Mouse (Mus musculus): ENCODE data around the gene Farp2. TPM values are rescaled to one million over a fixed set of nuclear protein-coding genes. Genes with fewer than 3 reads are reported as not detected.

The Farp2 gene
- polyA plus RNA-seq, 1 experiment, result 2.9 TPM

DNA sequence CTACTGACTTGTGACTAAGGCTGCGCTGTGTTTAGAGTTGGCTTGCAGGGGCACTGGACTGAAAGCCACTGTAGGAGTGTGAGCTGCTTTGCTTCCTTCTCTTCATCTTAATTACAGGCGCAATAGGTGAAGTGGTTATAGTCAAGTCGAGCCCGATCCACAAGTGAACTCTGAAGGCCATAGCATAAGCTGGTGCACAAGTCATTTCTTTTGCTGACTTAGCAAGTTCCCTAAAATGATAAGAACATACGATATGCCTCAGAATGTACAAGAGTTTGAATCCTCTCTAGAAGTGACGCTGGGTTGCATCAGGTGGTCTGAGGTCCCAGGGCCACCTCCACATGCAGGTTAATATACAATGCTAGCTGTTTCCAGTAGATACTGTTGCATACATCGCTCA, 69.7 kb downstream of the Farp2 start:
- Histone ChIP-seq H3K27me3 (ENCODE audit: control insufficient read depth, insufficient read depth, low read length) (no peaks in the 10 kb centered on the region), H3K27ac (ENCODE audit: control insufficient read depth, insufficient read depth, low read depth, low read length) (no peak overlapping the region), H3K4me1 (ENCODE audit: control insufficient read depth, insufficient read depth, low read length) (no peaks in the 10 kb centered on the region), H3K36me3 (ENCODE audit: control insufficient read depth, insufficient read depth, low read length) (no peaks in the 10 kb centered on the region), H3K4me3 (ENCODE audit: control insufficient read depth, low read depth, low read length) (no peak overlapping the region)
- TF ChIP-seq POLR2A (IDR thresholded peaks at IDR 0.05; ENCODE audit: control insufficient read depth, low read depth, low read length), result no peak
- TF ChIP-seq CTCF (IDR thresholded peaks at IDR 0.05; ENCODE audit: control insufficient read depth, insufficient read depth, insufficient replicate concordance, low read depth, low read length), result no peak

GRCm38 (mm10) chr1:93588346-93588745, 76.5 kb downstream of the Farp2 start:
- Histone ChIP-seq H3K4me3 (ENCODE audit: control insufficient read depth, low read depth, low read length) (no peak overlapping the region), H3K36me3 (ENCODE audit: control insufficient read depth, insufficient read depth, low read length) (no peaks in the 10 kb centered on the region), H3K27me3 (ENCODE audit: control insufficient read depth, insufficient read depth, low read length) (no peaks in the 10 kb centered on the region), H3K27ac (ENCODE audit: control insufficient read depth, insufficient read depth, low read depth, low read length) (no peak overlapping the region), H3K4me1 (ENCODE audit: control insufficient read depth, insufficient read depth, low read length) (no peaks in the 10 kb centered on the region)
- TF ChIP-seq CTCF (IDR thresholded peaks at IDR 0.05; ENCODE audit: control insufficient read depth, insufficient read depth, insufficient replicate concordance, low read depth, low read length), result no peak
- no peak for TF ChIP-seq POLR2A (IDR thresholded peaks at IDR 0.05; ENCODE audit: control insufficient read depth, low read depth, low read length)

- Histone ChIP-seq H3K36me3 (ENCODE audit: control insufficient read depth, insufficient read depth, low read length) (no peaks in the 10 kb centered on the region), H3K27ac (ENCODE audit: control insufficient read depth, insufficient read depth, low read depth, low read length) (no peak overlapping the region), H3K4me3 (ENCODE audit: control insufficient read depth, low read depth, low read length) (no peak overlapping the region), H3K4me1 (ENCODE audit: control insufficient read depth, insufficient read depth, low read length) (no peaks in the 10 kb centered on the region), H3K27me3 (ENCODE audit: control insufficient read depth, insufficient read depth, low read length) (no peaks in the 10 kb centered on the region)
- no peak for TF ChIP-seq CTCF (IDR thresholded peaks at IDR 0.05; ENCODE audit: control insufficient read depth, insufficient read depth, insufficient replicate concordance, low read depth, low read length)
- TF ChIP-seq POLR2A (IDR thresholded peaks at IDR 0.05; ENCODE audit: control insufficient read depth, low read depth, low read length), result no peak
Measured at GRCm38 (mm10) chr1:93593960-93594359, 82.1 kb downstream of the Farp2 start.

DNA sequence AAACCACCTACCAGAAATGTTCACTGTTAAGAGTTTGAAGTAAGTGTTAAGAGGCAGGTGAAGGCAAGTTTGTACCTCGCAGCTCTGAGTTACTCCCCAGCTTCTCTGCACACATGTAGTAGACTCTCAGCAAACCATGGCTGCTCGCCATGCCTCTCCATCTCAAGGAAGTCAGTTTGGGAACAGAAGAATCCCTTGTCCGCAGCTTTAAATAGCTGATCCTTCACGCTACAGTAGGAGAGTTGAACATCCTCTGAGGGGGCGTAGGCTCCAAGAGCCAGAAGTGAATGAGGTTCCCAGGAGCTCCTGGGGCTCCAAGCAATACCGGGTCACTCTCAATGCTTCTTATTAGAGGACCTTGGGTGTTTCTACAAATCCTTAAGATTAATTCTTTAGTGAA, 84.0 kb downstream of the Farp2 start:
- Histone ChIP-seq H3K36me3 (ENCODE audit: control insufficient read depth, insufficient read depth, low read length) (no peaks in the 10 kb centered on the region), H3K4me3 (ENCODE audit: control insufficient read depth, low read depth, low read length) (no peak overlapping the region), H3K4me1 (ENCODE audit: control insufficient read depth, insufficient read depth, low read length) (no peaks in the 10 kb centered on the region), H3K27ac (ENCODE audit: control insufficient read depth, insufficient read depth, low read depth, low read length) (no peak overlapping the region), H3K27me3 (ENCODE audit: control insufficient read depth, insufficient read depth, low read length) (no peaks in the 10 kb centered on the region)
- TF ChIP-seq POLR2A (IDR thresholded peaks at IDR 0.05; ENCODE audit: control insufficient read depth, low read depth, low read length) (no peak), CTCF (IDR thresholded peaks at IDR 0.05; ENCODE audit: control insufficient read depth, insufficient read depth, insufficient replicate concordance, low read depth, low read length) (no peak)

- TF ChIP-seq CTCF (IDR thresholded peaks at IDR 0.05; ENCODE audit: control insufficient read depth, insufficient read depth, insufficient replicate concordance, low read depth, low read length) (no peak), POLR2A (IDR thresholded peaks at IDR 0.05; ENCODE audit: control insufficient read depth, low read depth, low read length) (no peak)
- Histone ChIP-seq H3K4me1 (ENCODE audit: control insufficient read depth, insufficient read depth, low read length) (no peaks in the 10 kb centered on the region), H3K27me3 (ENCODE audit: control insufficient read depth, insufficient read depth, low read length) (no peaks in the 10 kb centered on the region), H3K4me3 (ENCODE audit: control insufficient read depth, low read depth, low read length) (no peak overlapping the region), H3K27ac (ENCODE audit: control insufficient read depth, insufficient read depth, low read depth, low read length) (no peak overlapping the region), H3K36me3 (ENCODE audit: control insufficient read depth, insufficient read depth, low read length) (no peaks in the 10 kb centered on the region)
Measured at GRCm38 (mm10) chr1:93602911-93603310, 91.0 kb downstream of the Farp2 start.

DNA sequence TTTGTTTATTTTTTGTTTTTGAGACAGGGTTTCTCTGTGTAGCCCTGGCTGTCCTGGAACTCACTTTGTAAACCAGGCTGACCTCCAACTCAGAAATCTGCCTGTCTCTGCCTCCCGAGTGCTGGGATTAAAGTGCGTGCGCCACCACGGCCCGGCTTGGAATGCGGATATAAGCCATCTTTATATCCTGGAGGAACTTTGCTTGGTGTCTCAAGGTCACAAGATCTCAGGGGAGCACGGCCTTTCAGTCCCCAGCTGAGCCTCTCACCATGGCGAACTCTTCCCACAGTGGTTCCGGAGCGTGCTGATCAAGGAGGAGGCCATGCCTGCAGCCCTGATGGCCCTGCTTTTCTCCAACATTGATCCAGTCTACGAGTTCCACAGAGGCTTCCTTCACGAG, 92.0 kb downstream of the Farp2 start:
- H3K4me3 ChIP-seq (ENCODE audit: control insufficient read depth, low read depth, low read length), result no peak overlapping the region
- TF ChIP-seq POLR2A (IDR thresholded peaks at IDR 0.05; ENCODE audit: control insufficient read depth, low read depth, low read length), result no peak
- TF ChIP-seq CTCF (IDR thresholded peaks at IDR 0.05; ENCODE audit: control insufficient read depth, insufficient read depth, insufficient replicate concordance, low read depth, low read length), result no peak
- H3K27ac ChIP-seq (ENCODE audit: control insufficient read depth, insufficient read depth, low read depth, low read length), result no peak overlapping the region
- H3K4me1 ChIP-seq (ENCODE audit: control insufficient read depth, insufficient read depth, low read length), result no peaks in the 10 kb centered on the region
- H3K27me3 ChIP-seq (ENCODE audit: control insufficient read depth, insufficient read depth, low read length), result no peaks in the 10 kb centered on the region
- H3K36me3 ChIP-seq (ENCODE audit: control insufficient read depth, insufficient read depth, low read length), result no peaks in the 10 kb centered on the region

DNA sequence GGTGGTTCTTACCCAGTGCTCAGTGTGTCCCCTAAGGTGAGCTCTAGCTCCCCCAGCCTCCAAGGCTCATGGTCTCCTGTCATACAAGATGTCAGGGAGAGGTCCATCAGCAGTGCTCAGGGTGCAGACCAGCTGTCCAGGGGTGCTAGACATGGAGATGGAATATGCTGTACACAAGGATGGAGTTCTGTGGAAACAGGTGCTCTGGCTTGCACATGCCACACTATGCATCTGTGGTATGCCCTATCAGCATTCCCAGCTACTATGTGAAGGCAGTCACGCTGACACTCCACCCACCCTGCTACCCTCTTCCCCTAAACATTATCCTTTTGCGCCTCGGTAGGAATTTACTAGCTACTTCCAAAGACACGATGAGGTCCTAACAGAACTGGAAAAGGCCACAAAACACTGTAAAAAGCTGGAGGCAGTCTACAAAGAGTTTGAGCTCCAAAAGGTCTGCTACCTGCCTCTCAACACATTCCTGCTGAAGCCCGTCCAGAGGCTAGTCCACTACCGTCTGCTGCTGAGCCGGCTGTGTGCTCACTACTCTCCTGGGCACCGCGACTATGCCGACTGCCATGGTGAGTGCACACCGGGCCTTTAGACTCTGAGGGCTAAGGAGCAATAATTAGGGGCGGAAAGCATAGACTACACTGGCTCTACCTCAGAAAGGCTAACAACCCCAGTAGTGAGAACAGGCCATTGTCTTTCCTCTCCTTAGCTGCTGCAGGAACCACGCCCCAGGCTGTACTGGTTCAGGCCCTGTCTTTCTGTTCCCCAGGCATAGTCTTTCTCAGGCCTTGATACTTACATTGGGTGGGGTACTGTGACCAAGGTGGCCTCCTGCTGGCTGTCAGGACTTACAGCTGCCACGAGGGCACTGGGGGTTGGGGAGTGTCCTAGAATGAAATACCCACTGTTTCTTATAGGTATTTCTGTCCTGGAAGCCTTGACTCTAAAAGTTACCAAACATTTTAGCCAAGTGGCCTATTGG, 95.5 kb downstream of the Farp2 start:
- Histone ChIP-seq H3K27me3 (ENCODE audit: control insufficient read depth, insufficient read depth, low read length) (no peaks in the 10 kb centered on the region), H3K36me3 (ENCODE audit: control insufficient read depth, insufficient read depth, low read length) (no peaks in the 10 kb centered on the region), H3K27ac (ENCODE audit: control insufficient read depth, insufficient read depth, low read depth, low read length) (no peak overlapping the region), H3K4me3 (ENCODE audit: control insufficient read depth, low read depth, low read length) (no peak overlapping the region), H3K4me1 (ENCODE audit: control insufficient read depth, insufficient read depth, low read length) (no peaks in the 10 kb centered on the region)
- TF ChIP-seq POLR2A (IDR thresholded peaks at IDR 0.05; ENCODE audit: control insufficient read depth, low read depth, low read length) (no peak), CTCF (IDR thresholded peaks at IDR 0.05; ENCODE audit: control insufficient read depth, insufficient read depth, insufficient replicate concordance, low read depth, low read length) (no peak)

All from testis, adult 2 months (tissue).